In the genomic region with DNA sequence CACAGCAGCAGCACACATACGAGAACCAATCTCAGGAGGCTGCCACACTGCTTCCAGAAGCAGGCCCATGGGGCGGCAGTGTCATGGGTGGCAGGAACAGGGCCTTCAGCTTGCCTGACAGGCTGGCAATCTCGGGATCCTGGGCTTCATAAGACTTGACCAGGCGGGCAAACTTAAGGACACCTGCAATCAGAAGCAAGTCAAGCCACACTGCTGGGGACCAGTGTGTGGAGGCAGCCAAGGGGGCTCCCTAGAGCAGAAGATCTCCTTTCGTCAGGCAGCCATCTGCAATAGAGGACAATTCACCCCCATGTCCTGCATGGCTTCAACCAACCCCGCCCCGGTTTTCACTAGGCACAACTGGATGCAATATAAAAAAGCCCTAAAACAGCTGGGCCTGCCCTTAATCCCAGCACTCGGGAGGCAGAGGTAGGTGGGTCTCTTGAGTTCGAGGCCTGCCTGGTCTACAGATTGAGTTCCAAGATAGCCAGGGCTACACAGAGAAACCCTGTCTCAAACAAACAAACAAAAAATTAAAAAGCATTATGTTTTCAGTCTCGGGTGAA, we compare ENCODE assay signal across 10 mouse cellular contexts. TPM values are rescaled to one million over a fixed set of nuclear protein-coding genes. Genes with fewer than 3 reads are reported as not detected.
A peak's percentile ranks its signal among the peaks of the same experiment; 100 is the strongest.
DNase-seq lines count a peak whose midpoint lies in the region; ATAC-seq lines count a peak whose summit lies in the region.
"Had no signal": no experiment of that assay in that cellular context is flagged by ENCODE, and none has a peak within 500 bp of the region (broad histone marks: within the 10 kb centered on the region; RNA-seq: fewer than 3 reads in every experiment).

No protein-coding gene starts in this region.

- H3K4me2 ChIP-seq in kidney, embryonic 16.5 days (replicated peaks; ENCODE audit: low read depth, low read length) = no peak overlapping the region
- H3K4me2 ChIP-seq in hindbrain, embryonic 16.5 days (ENCODE audit: low read length) = peak overlapping the region; percentile 76; the same call in 1 of the 2 replicates
- 0 out of 2 replicates have a peak overlapping the region, but pooled peaks have one; percentile 63 for H3K4me2 ChIP-seq in midbrain, embryonic 15.5 days

- peak overlapping the region; percentile 45; the same call in 1 of the 2 replicates for H3K9ac ChIP-seq in kidney, embryonic 16.5 days (replicated peaks; ENCODE audit: low read length)
- H3K9ac ChIP-seq in hindbrain, embryonic 16.5 days (ENCODE audit: low read depth, low read length) = no peak overlapping the region
- no peak overlapping the region for H3K9ac ChIP-seq in midbrain, embryonic 15.5 days

- H3K4me1 ChIP-seq in kidney, embryonic 16.5 days (ENCODE audit: insufficient read depth, low read length) = peaks cover 29% of the 10 kb centered on the region
- H3K4me1 ChIP-seq in brown adipose tissue, adult 24 weeks (ENCODE audit: control insufficient read depth, insufficient read depth, insufficient read length, low read length) = peaks cover 8% of the 10 kb centered on the region; the same call in 1 of the 2 replicates
- peaks cover 22% of the 10 kb centered on the region for H3K4me1 ChIP-seq in hindbrain, embryonic 16.5 days (ENCODE audit: control insufficient read depth, insufficient read depth, low read depth, low read length)
- peaks cover 31% of the 10 kb centered on the region for H3K4me1 ChIP-seq in midbrain, embryonic 15.5 days

- no peak for ATAC-seq in kidney, embryonic 16.5 days (ENCODE audit: low FRiP score, low TSS enrichment)
- no peak for ATAC-seq in hindbrain, embryonic 16.5 days
- ATAC-seq in midbrain, embryonic 15.5 days (replicated peaks) = no peak

- 81% methylated on average over 10 of the region's 10 CpGs for WGBS in kidney, embryonic 16.5 days
- WGBS in hindbrain, embryonic 16.5 days = 84% methylated on average over 10 of the region's 10 CpGs
- WGBS in midbrain, embryonic 15.5 days = 81% methylated on average over 10 of the region's 10 CpGs

- no peak for DNase-seq in kidney, adult 8-10 months
- no peak for DNase-seq in embryo, embryonic 11 days
- no peak for DNase-seq in T-cell, adult 2 months (ENCODE audit: low spot score)
- no peak for DNase-seq in thymus, postnatal 14 days

- no peak overlapping the region for H3K4me3 ChIP-seq in kidney, embryonic 16.5 days (ENCODE audit: low read length)
- no peak overlapping the region for H3K4me3 ChIP-seq in brown adipose tissue, adult 24 weeks (ENCODE audit: insufficient read depth, low read depth, low read length)
- H3K4me3 ChIP-seq in hindbrain, embryonic 16.5 days (ENCODE audit: low read length) = no peak overlapping the region
- H3K4me3 ChIP-seq in midbrain, embryonic 15.5 days = no peak overlapping the region; the same call in 1 of the 2 replicates

- H3K9me3 ChIP-seq in kidney, embryonic 16.5 days (ENCODE audit: low read length) = no peaks in the 10 kb centered on the region
- H3K9me3 ChIP-seq in hindbrain, embryonic 16.5 days (ENCODE audit: control insufficient read depth, low read length) = no peaks in the 10 kb centered on the region
- H3K9me3 ChIP-seq in midbrain, embryonic 15.5 days = no peaks in the 10 kb centered on the region

- peaks cover 13% of the 10 kb centered on the region; the same call in 1 of the 2 replicates for H3K36me3 ChIP-seq in kidney, embryonic 16.5 days (ENCODE audit: insufficient read depth, low read length)
- peaks cover 12% of the 10 kb centered on the region for H3K36me3 ChIP-seq in hindbrain, embryonic 16.5 days (ENCODE audit: control insufficient read depth, insufficient read depth, low read length)
- peaks cover 18% of the 10 kb centered on the region for H3K36me3 ChIP-seq in midbrain, embryonic 15.5 days (replicated peaks)

- peak overlapping the region; percentile 99 for H3K27ac ChIP-seq in kidney, embryonic 16.5 days (ENCODE audit: low read length)
- peak overlapping the region; percentile 91; the same call in 1 of the 2 replicates for H3K27ac ChIP-seq in brown adipose tissue, adult 24 weeks (replicated peaks; ENCODE audit: low read depth, low read length)
- peak overlapping the region; percentile 96 for H3K27ac ChIP-seq in hindbrain, embryonic 16.5 days (ENCODE audit: low read depth, low read length)
- peak overlapping the region; percentile 98; the same call in 1 of the 2 replicates for H3K27ac ChIP-seq in midbrain, embryonic 15.5 days

- H3K27me3 ChIP-seq in kidney, embryonic 16.5 days (ENCODE audit: insufficient read depth, low read length) = no peaks in the 10 kb centered on the region
- no peaks in the 10 kb centered on the region for H3K27me3 ChIP-seq in hindbrain, embryonic 16.5 days (replicated peaks; ENCODE audit: control insufficient read depth, insufficient read depth, low read length)
- no peaks in the 10 kb centered on the region for H3K27me3 ChIP-seq in midbrain, embryonic 15.5 days (replicated peaks)

RNA-seq across cellular contexts. Expression of a gene that starts 0.8 kb away (rescaled TPM):
- 13.8 and 16.4 TPM in 2 replicates for polyA plus RNA-seq in kidney, embryonic 16.5 days (2015; fragmentation: Nextera tagmentation; extraction: Ambion mirVana)
- polyA plus RNA-seq in brown adipose tissue, adult 24 weeks (2012; ENCODE audit: insufficient read depth, insufficient read length, missing spikeins) = 13.5 and 14.1 TPM in 2 replicates
- polyA plus RNA-seq in hindbrain, embryonic 16.5 days (2015; fragmentation: Nextera tagmentation; extraction: Ambion mirVana) = 4.8 and 4.9 TPM in 2 replicates
- 3.9 and 5.6 TPM in 2 replicates for polyA plus RNA-seq in midbrain, embryonic 15.5 days (2015; fragmentation: Nextera tagmentation; extraction: Ambion mirVana)

RNA-seq across cellular contexts. Expression of a gene that starts 1.9 kb away (rescaled TPM):
- polyA plus RNA-seq in kidney, embryonic 16.5 days (2015; fragmentation: Nextera tagmentation; extraction: Ambion mirVana) = 527 and 541 TPM in 2 replicates
- 301 and 355 TPM in 2 replicates for polyA plus RNA-seq in brown adipose tissue, adult 24 weeks (2012; ENCODE audit: insufficient read depth, insufficient read length, missing spikeins)
- 587 and 645 TPM in 2 replicates for polyA plus RNA-seq in hindbrain, embryonic 16.5 days (2015; fragmentation: Nextera tagmentation; extraction: Ambion mirVana)
- polyA plus RNA-seq in midbrain, embryonic 15.5 days (2015; fragmentation: Nextera tagmentation; extraction: Ambion mirVana) = 668 and 674 TPM in 2 replicates

RNA-seq across cellular contexts. Expression of a gene that starts 16.5 kb away (rescaled TPM):
- polyA plus RNA-seq in kidney, embryonic 16.5 days (2015; fragmentation: Nextera tagmentation; extraction: Ambion mirVana) = 0.14 TPM in 1 of 2 replicates, not detected in the other
- not detected in 2 replicates for polyA plus RNA-seq in brown adipose tissue, adult 24 weeks (2012; ENCODE audit: insufficient read depth, insufficient read length, missing spikeins)
- not detected in 2 replicates for polyA plus RNA-seq in hindbrain, embryonic 16.5 days (2015; fragmentation: Nextera tagmentation; extraction: Ambion mirVana)
- not detected in 2 replicates for polyA plus RNA-seq in midbrain, embryonic 15.5 days (2015; fragmentation: Nextera tagmentation; extraction: Ambion mirVana)
- polyA plus RNA-seq: embryonic facial prominence, embryonic 11.5 days; large intestine, adult 2 months had no signal

RNA-seq across cellular contexts. Expression of a gene that starts 17.0 kb away (rescaled TPM):
- 16.4 and 20.2 TPM in 2 replicates for polyA plus RNA-seq in kidney, embryonic 16.5 days (2015; fragmentation: Nextera tagmentation; extraction: Ambion mirVana)
- 31.7 and 35.7 TPM in 2 replicates for polyA plus RNA-seq in brown adipose tissue, adult 24 weeks (2012; ENCODE audit: insufficient read depth, insufficient read length, missing spikeins)
- polyA plus RNA-seq in hindbrain, embryonic 16.5 days (2015; fragmentation: Nextera tagmentation; extraction: Ambion mirVana) = 24.7 and 28.5 TPM in 2 replicates
- polyA plus RNA-seq in midbrain, embryonic 15.5 days (2015; fragmentation: Nextera tagmentation; extraction: Ambion mirVana) = 32.7 and 34.3 TPM in 2 replicates

RNA-seq across cellular contexts. Expression of a gene that starts 27.2 kb away (rescaled TPM):
- polyA plus RNA-seq in kidney, embryonic 16.5 days (2015; fragmentation: Nextera tagmentation; extraction: Ambion mirVana) = 403 and 405 TPM in 2 replicates
- 284 and 381 TPM in 2 replicates for polyA plus RNA-seq in brown adipose tissue, adult 24 weeks (2012; ENCODE audit: insufficient read depth, insufficient read length, missing spikeins)
- polyA plus RNA-seq in hindbrain, embryonic 16.5 days (2015; fragmentation: Nextera tagmentation; extraction: Ambion mirVana) = 249 and 250 TPM in 2 replicates
- polyA plus RNA-seq in midbrain, embryonic 15.5 days (2015; fragmentation: Nextera tagmentation; extraction: Ambion mirVana) = 254 and 256 TPM in 2 replicates
